ENCODE assay signal across 7 mouse cellular contexts in genomic region chr17:5923281-5923680, GRCm38 (mm10). TPM values are rescaled to one million over a fixed set of nuclear protein-coding genes. Genes with fewer than 3 reads are reported as not detected.
A peak's percentile ranks its signal among the peaks of the same experiment; 100 is the strongest.
DNase-seq lines count a peak whose midpoint lies in the region; ATAC-seq and TF ChIP-seq lines count a peak whose summit lies in the region.

No protein-coding gene starts in this region.

- DNase-seq in 416B (ENCODE audit: low read depth) (peak; percentile 43), ES-E14 (ENCODE audit: low read depth, low spot score) (no peak)

- 79% methylated on average over 9 of the region's 9 CpGs for WGBS in intestine, postnatal 0 days
- WGBS in intestine, embryonic 15.5 days: 78% methylated on average over 9 of the region's 9 CpGs
- 73% methylated on average over 9 of the region's 9 CpGs for WGBS in neural tube, embryonic 15.5 days

- H3K4me3 ChIP-seq in intestine, postnatal 0 days (ENCODE audit: low read depth, low read length): no peak overlapping the region
- H3K4me3 ChIP-seq in intestine, embryonic 15.5 days (replicated peaks): no peak overlapping the region
- no peak overlapping the region for H3K4me3 ChIP-seq in ES-E14 (ENCODE audit: insufficient read depth in 1 of 2, low read depth in 1 of 2, low read length in 2 of 2, poor library complexity in 1 of 2, severe bottlenecking in 1 of 2)
- H3K4me3 ChIP-seq in neural tube, embryonic 15.5 days (replicated peaks): no peak overlapping the region

- H3K4me1 ChIP-seq in intestine, postnatal 0 days (replicated peaks; ENCODE audit: control insufficient read depth, insufficient read depth, low read length): no peaks in the 10 kb centered on the region
- no peaks in the 10 kb centered on the region for H3K4me1 ChIP-seq in intestine, embryonic 15.5 days (replicated peaks)
- H3K4me1 ChIP-seq in ES-E14 (ENCODE audit: control insufficient read depth in 2 of 2, insufficient read depth in 2 of 2, low read length in 2 of 2, poor library complexity in 1 of 2): no peaks in the 10 kb centered on the region; a peak in 1 of 4 replicates
- H3K4me1 ChIP-seq in neural tube, embryonic 15.5 days: peaks cover 4% of the 10 kb centered on the region; the same call in 1 of the 2 replicates

- ATAC-seq in intestine, postnatal 0 days: no peak
- no peak for ATAC-seq in intestine, embryonic 15.5 days
- peak; percentile 34; the same call in 1 of the 2 replicates for ATAC-seq in granulocyte monocyte progenitor cell, adult 5-6 weeks (replicated peaks; ENCODE audit: poor library complexity, severe bottlenecking)
- peak; percentile 28; the same call in 1 of the 2 replicates for ATAC-seq in neural tube, embryonic 15.5 days (ENCODE audit: low FRiP score)
- no peak for ATAC-seq in megakaryocyte, adult 5-6 weeks (ENCODE audit: poor library complexity, severe bottlenecking)

- H3K9me3 ChIP-seq in intestine, postnatal 0 days (ENCODE audit: control insufficient read depth): no peaks in the 10 kb centered on the region
- no peaks in the 10 kb centered on the region for H3K9me3 ChIP-seq in intestine, embryonic 15.5 days
- H3K9me3 ChIP-seq in ES-E14 (ENCODE audit: control insufficient read depth, insufficient read depth, low read depth, low read length): no peaks in the 10 kb centered on the region
- no peaks in the 10 kb centered on the region for H3K9me3 ChIP-seq in neural tube, embryonic 15.5 days (replicated peaks)

- peak; percentile 77 for TF ChIP-seq CTCF in intestine, postnatal 0 days (IDR thresholded peaks at IDR 0.05; ENCODE audit: low read depth)

- in situ Hi-C loops in ES-E14 (cut with MboI; ENCODE audit: low sequenced_read_pairs in 2 of 2, unreplicated experiment in 2 of 2): no loop called here

- H3K9ac ChIP-seq in intestine, postnatal 0 days (ENCODE audit: low read depth, low read length): no peak overlapping the region
- no peak overlapping the region for H3K9ac ChIP-seq in intestine, embryonic 15.5 days
- H3K9ac ChIP-seq in ES-E14 (ENCODE audit: insufficient read depth, low read depth, low read length, poor library complexity, severe bottlenecking): no peak overlapping the region
- H3K9ac ChIP-seq in neural tube, embryonic 15.5 days (replicated peaks): no peak overlapping the region

- no peak overlapping the region for H3K27ac ChIP-seq in intestine, postnatal 0 days (ENCODE audit: low read depth, low read length)
- H3K27ac ChIP-seq in intestine, embryonic 15.5 days: no peak overlapping the region
- no peak overlapping the region for H3K27ac ChIP-seq in ES-E14 (ENCODE audit: insufficient read depth, low read depth, low read length, poor library complexity, severe bottlenecking)
- no peak overlapping the region for H3K27ac ChIP-seq in neural tube, embryonic 15.5 days (replicated peaks)

- no peaks in the 10 kb centered on the region for H3K27me3 ChIP-seq in intestine, postnatal 0 days (replicated peaks; ENCODE audit: control insufficient read depth, insufficient read depth, low read length)
- H3K27me3 ChIP-seq in intestine, embryonic 15.5 days (replicated peaks): no peaks in the 10 kb centered on the region
- no peaks in the 10 kb centered on the region for H3K27me3 ChIP-seq in neural tube, embryonic 15.5 days (replicated peaks)

- H3K36me3 ChIP-seq in intestine, postnatal 0 days (ENCODE audit: control insufficient read depth, insufficient read depth): peaks cover 92% of the 10 kb centered on the region
- peaks cover 33% of the 10 kb centered on the region for H3K36me3 ChIP-seq in intestine, embryonic 15.5 days
- peaks cover 7% of the 10 kb centered on the region; the same call in 1 of the 2 replicates for H3K36me3 ChIP-seq in ES-E14 (ENCODE audit: control insufficient read depth, insufficient read depth, low read length, poor library complexity, severe bottlenecking)
- H3K36me3 ChIP-seq in neural tube, embryonic 15.5 days: peaks cover 24% of the 10 kb centered on the region

- H3K4me2 ChIP-seq in intestine, postnatal 0 days (replicated peaks; ENCODE audit: low read depth): no peak overlapping the region
- no peak overlapping the region for H3K4me2 ChIP-seq in intestine, embryonic 15.5 days (replicated peaks)
- no peak overlapping the region for H3K4me2 ChIP-seq in neural tube, embryonic 15.5 days

TF ChIP-seq in ES-E14, 5 proteins besides CTCF, POLR2A, EP300 and RAD21:
- TF ChIP-seq CHD2 (IDR thresholded peaks at IDR 0.05; ENCODE audit: low read depth, low read length) (no peak), ZC3H11A (IDR thresholded peaks at IDR 0.05; ENCODE audit: borderline replicate concordance, low read depth, low read length) (peak; percentile 37; the same call in 1 of the 2 replicates), ZNF384 (IDR thresholded peaks at IDR 0.05; ENCODE audit: low read depth, low read length) (no peak), HCFC1 (IDR thresholded peaks at IDR 0.05; ENCODE audit: borderline replicate concordance, insufficient read depth, low read length) (no peak), MAFK (IDR thresholded peaks at IDR 0.05; ENCODE audit: insufficient read depth, low read depth, low read length) (no peak)

RNA-seq across cellular contexts. Expression of gene Synj2, which starts 17.8 kb away (rescaled TPM):
- 2.1 and 2.6 TPM in 2 replicates for polyA plus RNA-seq in intestine, postnatal 0 days (2015; fragmentation: Nextera tagmentation; extraction: Ambion mirVana)
- polyA plus RNA-seq in intestine, embryonic 15.5 days (2015; fragmentation: Nextera tagmentation; extraction: Ambion mirVana): 4.8 and 4.9 TPM in 2 replicates
- total RNA-seq in ES-E14 (2012; rRNA removed): 6.1 and 8.8 TPM in 2 replicates
- total RNA-seq in granulocyte monocyte progenitor cell, adult 5-6 weeks (2014; fragmentation: Nextera tagmentation): 11.2 and 14.4 TPM in 2 replicates
- 9.3 and 11.6 TPM in 2 replicates for total RNA-seq in granulocyte monocyte progenitor cell, adult 5-6 weeks (2017)
- 1.5 and 2.7 TPM in 2 replicates for polyA plus RNA-seq in neural tube, embryonic 15.5 days (2015; fragmentation: Nextera tagmentation; extraction: Ambion mirVana)
- total RNA-seq in megakaryocyte, adult 5-6 weeks (2015): 3.5 and 3.6 TPM in 2 replicates
- 4.2 and 5.1 TPM in 2 replicates for total RNA-seq in megakaryocyte, adult 5-6 weeks (2017)

Comparison
In these comparisons a context has a peak if more than half of its experiments do, and no peak if none do; other contexts are left out.
1. ATAC-seq: peak in granulocyte monocyte progenitor cell, adult 5-6 weeks (single experiment) and neural tube, embryonic 15.5 days (single experiment); none in intestine, postnatal 0 days (single experiment), intestine, embryonic 15.5 days (single experiment) and megakaryocyte, adult 5-6 weeks (single experiment).